Mouse (Mus musculus): ENCODE measurements around the gene Abhd17a. TPM values are rescaled to one million over a fixed set of nuclear protein-coding genes. Genes with fewer than 3 reads are reported as not detected.

The Abhd17a gene
- total RNA-seq, 2 experiments from 2014 or later: 94.5 to 102 TPM

DNA sequence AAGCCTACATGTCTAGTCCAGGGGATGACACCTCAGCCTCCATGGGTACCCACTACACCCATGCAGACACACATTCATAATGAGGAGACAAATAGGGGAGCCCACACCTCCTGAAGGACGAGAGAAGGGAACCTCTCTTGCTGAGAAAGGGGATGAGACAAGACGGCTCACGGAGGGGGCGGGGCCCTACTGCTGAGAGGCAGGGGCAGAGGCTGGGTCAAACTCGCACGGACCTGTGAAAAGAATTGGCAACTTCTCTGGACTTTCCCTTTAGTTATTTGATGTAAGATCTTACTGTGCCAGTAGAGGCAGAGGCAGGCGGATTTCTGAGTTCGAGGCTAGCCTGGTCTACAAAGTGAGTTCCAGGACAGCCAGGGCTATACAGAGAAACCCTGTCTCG is 37.8 kb downstream of the Abhd17a start:
- DNase-seq (ENCODE audit: low spot score in 2 of 2): no peak

DNA sequence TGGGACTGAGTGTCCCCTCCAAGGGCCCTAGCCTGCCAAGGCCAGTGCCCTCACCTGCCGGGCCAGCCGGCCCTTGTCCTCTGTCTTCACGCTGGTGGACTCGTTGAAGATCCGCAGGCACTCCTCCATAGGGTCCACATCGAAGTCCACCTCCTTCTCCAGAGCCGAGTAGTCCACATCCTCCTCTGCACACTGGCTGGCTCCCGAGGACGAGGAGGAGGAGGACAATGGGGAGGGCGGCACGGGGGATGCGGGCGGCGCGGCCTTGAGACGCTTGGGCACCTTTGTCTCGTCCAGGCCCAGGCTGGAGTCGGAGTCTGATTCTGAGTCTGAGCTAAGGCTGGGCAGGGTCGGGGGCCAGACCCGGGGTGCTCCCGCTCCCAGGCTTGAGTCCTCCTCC is 40.9 kb downstream of the Abhd17a start:
- DNase-seq (ENCODE audit: low spot score in 2 of 2): no peak

DNA sequence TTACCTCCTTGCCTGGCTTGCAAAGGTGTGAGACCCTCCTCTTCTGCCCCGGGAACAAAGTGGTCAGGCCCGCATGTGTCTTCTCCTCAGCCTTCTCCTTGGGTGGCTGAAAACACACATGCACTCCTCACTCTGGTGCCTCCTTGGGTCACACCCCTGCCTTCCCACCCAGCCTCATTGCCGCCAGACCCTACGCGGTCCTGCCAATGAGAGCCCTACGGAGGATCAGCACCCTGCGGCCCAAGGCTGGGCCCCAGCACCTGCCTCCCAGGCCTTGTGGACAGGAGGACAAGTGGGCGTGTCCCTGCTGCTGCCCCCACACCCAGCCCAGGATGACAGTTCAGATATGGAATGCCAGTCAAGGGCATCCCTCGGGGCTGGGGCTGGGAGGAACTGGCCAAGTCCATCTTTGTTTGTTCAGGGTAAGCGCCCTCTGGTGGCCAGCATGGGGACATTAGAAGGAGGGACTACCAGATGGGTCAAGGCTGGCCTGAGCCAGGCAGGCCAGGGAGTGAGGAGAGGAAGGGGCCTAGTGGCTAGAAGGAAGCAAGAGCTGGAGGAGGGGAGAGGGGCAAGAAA is 41.6 kb downstream of the Abhd17a start:
- DNase-seq (ENCODE audit: low spot score in 2 of 2): peak; percentile 81 to 82

DNA sequence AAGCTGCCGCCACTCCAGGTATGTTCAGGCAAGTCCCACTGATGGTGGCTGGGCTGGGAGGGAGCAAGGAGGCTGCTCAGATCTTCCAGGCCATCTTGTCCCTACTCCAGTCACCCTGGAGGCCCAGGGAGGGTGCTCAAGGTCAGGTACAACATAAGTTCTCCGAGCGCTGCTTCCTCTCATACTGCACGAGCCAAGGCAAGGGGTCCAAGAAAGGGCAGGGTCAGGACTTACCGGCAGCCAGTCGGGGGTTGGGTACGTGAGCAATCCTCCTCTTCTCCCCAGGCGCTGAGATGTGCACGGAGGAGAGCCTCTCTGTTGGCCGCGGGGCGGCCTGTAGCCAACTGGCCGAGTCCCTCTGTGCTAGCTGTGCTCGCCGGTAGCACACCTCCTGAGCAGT is 42.6 kb downstream of the Abhd17a start:
- no peak for DNase-seq (ENCODE audit: low spot score in 2 of 2)

DNA sequence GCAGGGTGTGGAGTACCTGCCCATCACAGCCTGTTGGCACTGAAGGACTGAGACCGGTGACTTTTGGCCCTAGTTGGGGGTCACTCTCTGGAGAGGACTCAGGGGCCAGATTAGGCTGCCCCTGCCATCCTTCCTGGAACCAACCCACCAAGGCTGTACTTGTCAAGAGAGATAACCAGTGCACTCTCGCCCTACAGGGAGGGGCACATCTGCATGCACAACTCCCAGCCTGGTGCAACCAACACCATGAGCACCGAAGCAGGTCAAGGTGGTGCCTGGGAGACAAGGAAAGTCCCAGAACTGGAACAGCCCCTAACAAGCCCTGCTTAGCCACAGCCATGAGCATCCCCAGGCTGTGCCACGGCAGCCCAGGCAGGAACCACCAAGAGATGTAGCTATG is 43.2 kb downstream of the Abhd17a start:
- no peak for DNase-seq (ENCODE audit: low spot score in 2 of 2)

DNA sequence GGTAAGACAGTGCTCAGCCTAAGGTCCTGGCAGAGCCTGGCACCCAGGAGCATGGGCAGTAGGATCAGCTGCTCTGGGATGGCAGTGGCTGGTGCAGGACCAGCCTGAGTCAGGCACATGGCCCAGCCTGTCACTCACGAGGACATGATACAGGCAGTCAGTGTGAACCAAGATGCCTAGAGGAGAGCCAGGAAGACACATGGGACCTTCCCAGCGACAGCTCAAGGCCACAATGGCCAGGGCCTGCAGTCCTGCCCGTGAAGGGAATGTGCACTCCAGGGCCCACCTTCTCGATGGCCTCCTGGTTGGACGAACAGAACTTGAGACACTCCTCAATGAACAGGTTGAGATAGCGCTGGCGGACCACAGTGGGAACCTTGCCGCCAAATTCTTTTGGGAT is 44.6 kb downstream of the Abhd17a start:
- DNase-seq (ENCODE audit: low spot score in 2 of 2): no peak

DNA sequence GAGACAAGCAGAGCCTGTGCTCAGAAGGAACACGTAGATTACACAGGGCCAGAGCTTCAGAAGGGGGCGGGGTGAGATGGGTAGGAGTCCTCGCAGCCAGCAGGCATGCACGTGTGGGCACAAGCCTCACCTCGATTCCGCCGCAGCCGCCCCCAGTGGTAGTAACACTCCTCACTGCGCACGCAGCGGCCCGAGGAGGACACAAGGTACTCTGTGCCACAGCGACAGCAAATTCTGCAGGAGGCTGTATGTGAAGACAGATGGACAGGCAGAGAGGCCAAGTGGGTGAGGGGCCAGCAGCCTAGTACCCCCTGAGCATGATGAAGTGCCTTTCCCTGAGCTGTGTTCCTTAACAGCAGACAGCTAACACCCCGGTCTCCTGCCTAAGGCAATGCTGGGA is 46.3 kb downstream of the Abhd17a start:
- no peak for DNase-seq (ENCODE audit: low spot score in 2 of 2)

DNA sequence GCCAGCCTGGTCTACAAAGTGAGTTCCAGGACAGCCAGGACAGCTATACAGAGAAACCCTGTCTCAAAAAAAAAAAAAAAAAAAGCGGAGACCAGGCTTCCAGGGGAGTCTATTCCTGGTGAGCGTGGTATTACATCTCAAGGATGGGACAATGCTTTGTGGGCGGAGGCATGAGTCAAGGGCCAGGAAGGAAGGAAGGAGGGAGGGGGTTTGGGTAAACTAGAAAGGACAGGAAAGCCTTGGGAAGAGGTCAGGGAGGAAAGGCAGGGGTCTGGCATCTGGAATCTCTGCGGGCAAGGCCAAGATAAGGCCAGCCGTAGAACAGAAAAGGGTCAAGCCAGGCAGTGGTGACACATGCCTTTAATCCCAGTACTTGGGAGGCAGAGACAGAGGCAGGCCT is 50.6 kb downstream of the Abhd17a start:
- no peak for DNase-seq (ENCODE audit: low spot score in 2 of 2)

DNA sequence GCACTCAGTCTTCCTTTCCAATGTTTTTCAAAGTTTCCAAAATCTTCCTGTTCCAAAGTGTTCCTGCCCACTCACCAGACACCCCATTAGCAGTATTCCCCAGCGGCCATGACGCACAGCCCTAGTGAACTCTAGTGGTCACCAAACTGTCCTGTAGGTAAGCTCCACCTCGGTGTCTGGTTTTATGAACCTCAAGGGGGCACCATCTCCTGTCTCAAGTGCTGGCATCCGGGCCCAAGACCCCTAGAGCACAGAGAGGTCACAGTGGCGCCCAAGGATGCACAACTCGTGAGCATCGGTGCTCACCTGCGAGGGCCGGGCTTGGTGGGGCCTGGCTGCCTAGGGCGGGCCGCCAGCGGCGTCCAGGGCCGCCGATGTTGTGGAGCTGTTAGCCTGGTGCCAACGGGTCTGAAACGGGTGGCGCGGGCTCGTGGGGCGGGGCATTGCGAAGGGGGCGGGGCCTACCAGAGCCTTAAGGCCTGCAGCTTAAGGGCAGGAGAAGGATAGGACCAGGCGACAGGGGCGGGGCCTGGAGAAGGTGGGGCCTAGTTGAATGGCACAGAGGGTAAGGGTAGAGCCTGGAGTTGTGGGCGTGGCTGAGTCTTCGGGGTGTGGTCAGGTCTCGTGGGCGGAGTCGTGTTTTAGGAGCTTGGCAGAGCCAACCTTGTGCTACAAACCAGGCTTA is 51.3 kb downstream of the Abhd17a start, which contains the start of gene Atp8b3:
TSS of gene Atp8b3 (minus strand) at position 415 of the 685 bp plus-strand sequence.
- DNase-seq (ENCODE audit: low spot score in 2 of 2): peak; percentile 72 to 79

DNA sequence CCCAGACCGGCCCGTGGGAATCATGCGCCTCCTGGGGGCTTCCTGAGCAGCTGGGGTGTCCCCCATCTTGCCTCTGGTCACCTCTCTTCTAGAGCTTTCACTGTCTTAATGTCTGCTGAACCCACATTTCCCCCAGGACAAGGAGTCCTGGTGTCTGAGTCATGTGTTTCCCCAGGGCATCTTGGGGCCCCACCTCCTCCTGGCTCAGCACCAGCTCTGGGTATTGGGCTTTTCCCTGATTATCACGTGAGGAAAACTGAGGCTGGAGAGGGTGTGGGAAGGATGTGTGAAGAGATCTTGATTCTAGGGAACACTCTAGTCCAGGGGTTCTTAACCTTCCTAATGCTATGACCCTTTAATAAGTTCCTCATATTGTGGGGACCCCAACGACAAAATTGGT is 52.0 kb downstream of the Abhd17a start:
- DNase-seq (ENCODE audit: low spot score in 2 of 2): no peak

DNA sequence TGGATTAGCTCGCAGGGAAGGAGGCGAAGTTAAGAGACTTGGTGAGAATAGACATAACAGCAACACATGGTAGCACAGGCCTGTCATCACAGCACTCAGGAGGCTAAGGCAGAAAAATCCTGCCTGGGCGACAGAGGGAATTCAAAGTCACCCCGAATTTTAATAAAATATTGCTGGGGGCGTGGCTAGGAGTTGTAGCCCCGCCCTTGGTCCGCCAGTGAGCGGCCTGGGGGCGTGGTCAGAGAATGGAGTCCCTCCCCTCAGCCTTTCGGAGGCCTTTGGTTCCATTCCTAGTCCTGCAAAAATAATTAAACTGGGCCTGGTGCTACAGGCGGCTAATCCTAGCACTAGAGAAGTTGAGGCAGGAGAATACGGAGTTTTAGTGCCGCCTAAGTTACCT is 54.4 kb downstream of the Abhd17a start:
- no peak for DNase-seq (ENCODE audit: low spot score in 2 of 2)

DNA sequence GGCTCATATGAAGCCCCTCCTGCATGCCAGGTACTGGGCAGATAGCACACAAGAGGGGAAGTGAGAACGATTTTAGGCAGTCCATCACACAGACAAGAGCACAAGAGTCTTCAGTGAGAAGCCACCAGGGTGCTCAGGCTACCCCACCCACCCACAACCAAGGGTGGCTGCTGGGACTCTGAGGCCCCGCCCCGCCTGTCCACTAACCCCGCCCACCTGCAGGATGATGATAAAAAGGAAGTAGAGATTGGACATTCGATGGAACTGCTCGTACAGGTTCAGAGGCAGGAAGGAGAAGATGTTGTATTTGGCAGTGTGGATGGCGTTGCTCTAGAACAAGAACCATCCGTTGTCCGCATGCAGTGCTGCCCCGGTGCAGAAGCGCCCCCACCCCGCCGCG is 55.1 kb downstream of the Abhd17a start:
- no peak for DNase-seq (ENCODE audit: low spot score in 2 of 2)

DNA sequence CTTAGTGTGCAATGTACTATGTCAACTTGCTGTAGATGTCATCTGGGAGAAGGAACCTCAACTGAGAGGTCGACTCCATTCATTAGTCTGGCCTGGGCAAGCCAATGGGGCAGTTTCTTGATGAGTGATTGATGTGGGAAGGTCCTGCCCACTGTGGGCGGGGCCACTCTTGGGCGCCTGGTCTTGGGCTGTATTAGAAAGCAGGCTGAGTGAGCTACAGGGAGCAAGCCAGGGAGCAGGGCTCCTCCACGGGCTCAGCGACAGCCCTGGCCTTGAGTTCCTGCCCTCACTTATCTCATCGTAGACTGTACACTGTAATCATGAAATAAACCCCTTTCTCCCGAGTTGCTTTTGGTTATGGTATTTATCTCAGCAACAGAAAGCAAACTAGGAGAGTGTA is 56.4 kb downstream of the Abhd17a start:
- no peak for DNase-seq (ENCODE audit: low spot score in 2 of 2)

Small RNA genes within 50 kb of the gene (microRNA-seq; reads per million reads assigned to microRNA genes)
- gene Mir6912 (ENCODE audit: borderline number of aligned reads in 2 of 2): 0.95 to 2.4 reads per million in 2 experiments

Other genes starting within 250 kb of the Abhd17a start
- 10 to 100 TPM in 1 of 2 experiments, 1 to 10 TPM in 1; 5.1 to 11.5 TPM for gene Adamtsl5, start 241.9 kb downstream of the Abhd17a start, total RNA-seq (2021)
- gene Plk5, start 233.9 kb downstream of the Abhd17a start, total RNA-seq (2021): under 1 TPM; 0.19 to 0.27 TPM
- 10 to 100 TPM; 16.6 to 18.0 TPM for gene Mex3d, start 202.7 kb downstream of the Abhd17a start, total RNA-seq (2021)
- 100 to 1,000 TPM; 137 to 157 TPM for gene Mbd3, start 190.8 kb downstream of the Abhd17a start, total RNA-seq (2021)
- 1,000 to 10,000 TPM in 1 of 2 experiments, 100 to 1,000 TPM in 1; 797 to 1,071 TPM for gene Uqcr11, start 183.5 kb downstream of the Abhd17a start, total RNA-seq (2021)
- gene Tcf3, start 156.7 kb downstream of the Abhd17a start, total RNA-seq (2021): 10 to 100 TPM; 32.9 to 44.2 TPM
- gene Onecut3, start 95.5 kb downstream of the Abhd17a start, total RNA-seq (2021): not detected
- 1 to 10 TPM in 1 of 2 experiments, under 1 TPM in 1; 0.80 to 1.1 TPM for gene Atp8b3, start 51.2 kb downstream of the Abhd17a start, total RNA-seq (2021)
- gene Rexo1, start 28.8 kb downstream of the Abhd17a start, total RNA-seq (2021): 10 to 100 TPM; 32.9 to 48.4 TPM
- 10 to 100 TPM; 11.3 to 12.3 TPM for gene Klf16, start 13.0 kb downstream of the Abhd17a start, total RNA-seq (2021)
- gene Scamp4, start 12.5 kb upstream of the Abhd17a start, total RNA-seq (2021): 10 to 100 TPM; 49.7 to 54.4 TPM
- gene Adat3, start 12.5 kb upstream of the Abhd17a start, total RNA-seq (2021): 1 to 10 TPM; 1.8 to 2.1 TPM
- gene Gm49322, start 15.7 kb upstream of the Abhd17a start, total RNA-seq (2021): 1 to 10 TPM; 2.6 to 3.0 TPM
- 100 to 1,000 TPM; 134 to 140 TPM for gene Csnk1g2, start 32.5 kb upstream of the Abhd17a start, total RNA-seq (2021)
- gene Btbd2, start 66.7 kb upstream of the Abhd17a start, total RNA-seq (2021): 10 to 100 TPM; 51.4 to 58.5 TPM
- gene Mknk2, start 87.8 kb upstream of the Abhd17a start, total RNA-seq (2021): 100 to 1,000 TPM; 162 to 331 TPM
- 10 to 100 TPM; 16.1 to 29.6 TPM for gene Mob3a, start 111.6 kb upstream of the Abhd17a start, total RNA-seq (2021)
- gene Izumo4, start 111.8 kb upstream of the Abhd17a start, total RNA-seq (2021): 10 to 100 TPM; 11.0 to 18.0 TPM
- 100 to 1,000 TPM in 1 of 2 experiments, 10 to 100 TPM in 1; 97.1 to 104 TPM for gene Ap3d1, start 151.9 kb upstream of the Abhd17a start, total RNA-seq (2021)
- gene Dot1l, start 164.9 kb upstream of the Abhd17a start, total RNA-seq (2021): 10 to 100 TPM; 61.0 to 66.4 TPM
- 10 to 100 TPM; 47.8 to 50.5 TPM for gene Sf3a2, start 207.9 kb upstream of the Abhd17a start, total RNA-seq (2021)
- gene Plekhj1, start 208.3 kb upstream of the Abhd17a start, total RNA-seq (2021): 10 to 100 TPM; 69.0 to 87.2 TPM
- 1 to 10 TPM in 1 of 2 experiments, under 1 TPM in 1; 0.83 to 1.5 TPM for gene Amh, start 214.9 kb upstream of the Abhd17a start, total RNA-seq (2021)
- 1 to 10 TPM; 4.0 to 7.3 TPM for gene Jsrp1, start 223.2 kb upstream of the Abhd17a start, total RNA-seq (2021)
- 100 to 1,000 TPM; 903 to 981 TPM for gene Oaz1, start 236.3 kb upstream of the Abhd17a start, total RNA-seq (2021)